Mouse (Mus musculus): Measurements from ENCODE around the gene Mgme1. TPM values are rescaled to one million over a fixed set of nuclear protein-coding genes. Genes with fewer than 3 reads are reported as not detected.

The Mgme1 gene
- polyA plus RNA-seq, 1 experiment from 2014 or later, result 17.9 TPM

DNA sequence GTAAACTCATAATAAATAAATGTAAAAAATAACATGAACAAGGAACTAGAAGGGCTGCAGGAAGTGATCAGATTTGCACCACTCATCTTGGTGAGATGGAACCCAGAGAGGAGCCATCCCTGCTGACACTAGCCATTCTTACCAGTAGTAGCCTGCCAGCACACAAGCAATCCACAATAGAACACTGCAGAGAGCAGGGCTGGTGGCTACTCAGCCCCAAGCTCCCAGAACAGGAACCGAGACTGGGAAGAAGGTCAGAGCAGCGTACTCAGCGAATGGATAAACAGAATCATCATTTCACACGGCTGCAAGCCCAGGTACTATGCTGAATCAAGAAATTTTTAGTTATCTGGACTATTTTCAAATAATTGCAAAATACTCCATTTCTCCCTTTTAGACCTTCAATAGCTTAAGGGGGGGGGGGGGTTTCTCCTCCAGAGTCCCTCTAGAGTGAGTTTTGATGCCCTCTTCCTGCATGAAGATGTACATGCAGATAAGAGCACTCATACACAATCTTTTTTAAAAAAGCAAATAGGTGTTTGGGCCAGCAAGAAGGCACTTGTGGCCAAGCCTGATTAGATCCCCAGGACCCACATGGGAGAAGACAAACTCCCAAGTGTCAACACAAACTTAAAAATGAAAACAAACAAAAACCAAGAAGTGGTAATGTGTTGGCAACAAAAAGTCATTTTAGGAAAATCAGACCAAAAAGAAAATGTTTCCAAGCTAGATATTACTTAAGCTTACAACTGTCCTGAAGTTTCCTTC is 4.4 kb upstream of the Mgme1 start:
- Histone ChIP-seq H3K9ac (no peak overlapping the region), H3K4me1 (peaks cover 25% of the 10 kb centered on the region), H3K27me3 (no peaks in the 10 kb centered on the region), H3K9me3 (replicated peaks) (no peaks in the 10 kb centered on the region), H3K27ac (replicated peaks) (no peak overlapping the region; the same call in 1 of the 2 replicates), H3K36me3 (peaks cover 10% of the 10 kb centered on the region), H3K4me2 (replicated peaks) (no peak overlapping the region), H3K4me3 (replicated peaks) (no peak overlapping the region)
- no peak for ATAC-seq (ENCODE audit: insufficient number of reproducible peaks, low FRiP score, low TSS enrichment, low read depth)
- 41% methylated on average over 4 of the region's 4 CpGs for WGBS

DNA sequence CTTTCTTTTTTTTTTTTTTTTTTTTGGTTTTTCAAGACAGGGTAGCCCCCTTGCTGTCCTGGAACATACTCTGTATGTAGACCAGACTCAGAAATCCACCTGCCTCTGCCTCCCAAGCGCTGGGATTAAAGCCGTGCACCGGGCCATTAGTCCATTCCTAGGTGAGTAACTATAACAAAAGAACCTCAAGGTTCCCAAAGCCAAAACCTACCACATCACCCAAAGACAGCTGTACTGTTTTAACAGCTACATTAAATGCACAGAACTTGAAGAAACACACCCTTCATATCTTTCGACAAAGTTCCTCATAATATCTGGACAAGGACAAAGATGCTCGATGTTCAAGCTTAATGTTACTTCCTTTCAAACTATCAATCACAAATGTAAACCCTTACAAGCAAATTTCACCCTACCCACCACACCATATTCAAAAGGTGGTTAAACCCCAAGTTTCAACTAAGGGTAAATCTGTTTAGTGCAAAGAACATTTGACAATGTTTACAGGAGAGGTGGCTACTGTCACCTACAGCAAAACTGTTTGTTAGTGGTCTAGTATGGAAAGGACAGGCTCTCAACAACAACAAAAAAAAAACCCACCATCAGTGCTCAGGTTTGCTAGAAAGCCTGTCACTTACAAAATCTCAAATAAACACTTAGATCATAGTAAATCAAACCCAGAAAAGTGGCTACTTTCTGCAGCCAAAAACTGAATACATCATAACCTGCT is 3.3 kb upstream of the Mgme1 start:
- Histone ChIP-seq H3K4me2 (replicated peaks) (peak overlapping the region; percentile 71; the same call in 1 of the 2 replicates), H3K36me3 (0 out of 2 replicates have a peak, but pooled peaks cover 3% of the 10 kb centered on the region), H3K4me3 (replicated peaks) (no peak overlapping the region), H3K9me3 (replicated peaks) (no peaks in the 10 kb centered on the region), H3K4me1 (peaks cover 28% of the 10 kb centered on the region), H3K27ac (replicated peaks) (no peak overlapping the region), H3K9ac (no peak overlapping the region), H3K27me3 (no peaks in the 10 kb centered on the region)
- 45% methylated on average over 5 of the region's 5 CpGs for WGBS
- ATAC-seq (ENCODE audit: insufficient number of reproducible peaks, low FRiP score, low TSS enrichment, low read depth), result no peak

DNA sequence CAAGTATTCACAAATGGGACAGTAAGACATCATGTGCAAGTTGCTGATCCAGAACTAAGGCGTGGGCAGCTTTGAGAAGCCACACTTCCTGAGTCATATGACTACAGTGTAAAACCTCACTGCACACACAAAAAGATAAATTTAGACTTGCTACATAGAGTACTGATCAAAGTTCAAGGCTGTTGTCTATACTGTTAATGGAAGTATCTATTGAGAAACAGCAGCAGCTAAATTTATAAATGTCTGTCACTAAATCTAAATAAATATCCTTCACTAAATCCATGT is 2.8 kb upstream of the Mgme1 start:
- Histone ChIP-seq H3K4me1 (peaks cover 28% of the 10 kb centered on the region), H3K27ac (replicated peaks) (no peak overlapping the region), H3K4me2 (replicated peaks) (peak overlapping the region; percentile 71), H3K9me3 (replicated peaks) (no peaks in the 10 kb centered on the region), H3K9ac (no peak overlapping the region), H3K4me3 (replicated peaks) (0 out of 2 replicates have a peak overlapping the region, but pooled peaks have one; percentile 91), H3K27me3 (no peaks in the 10 kb centered on the region), H3K36me3 (0 out of 2 replicates have a peak, but pooled peaks cover 3% of the 10 kb centered on the region)
- WGBS, result 38% methylated on average over 1 of the region's 1 CpGs
- no peak for ATAC-seq (ENCODE audit: insufficient number of reproducible peaks, low FRiP score, low TSS enrichment, low read depth)

DNA sequence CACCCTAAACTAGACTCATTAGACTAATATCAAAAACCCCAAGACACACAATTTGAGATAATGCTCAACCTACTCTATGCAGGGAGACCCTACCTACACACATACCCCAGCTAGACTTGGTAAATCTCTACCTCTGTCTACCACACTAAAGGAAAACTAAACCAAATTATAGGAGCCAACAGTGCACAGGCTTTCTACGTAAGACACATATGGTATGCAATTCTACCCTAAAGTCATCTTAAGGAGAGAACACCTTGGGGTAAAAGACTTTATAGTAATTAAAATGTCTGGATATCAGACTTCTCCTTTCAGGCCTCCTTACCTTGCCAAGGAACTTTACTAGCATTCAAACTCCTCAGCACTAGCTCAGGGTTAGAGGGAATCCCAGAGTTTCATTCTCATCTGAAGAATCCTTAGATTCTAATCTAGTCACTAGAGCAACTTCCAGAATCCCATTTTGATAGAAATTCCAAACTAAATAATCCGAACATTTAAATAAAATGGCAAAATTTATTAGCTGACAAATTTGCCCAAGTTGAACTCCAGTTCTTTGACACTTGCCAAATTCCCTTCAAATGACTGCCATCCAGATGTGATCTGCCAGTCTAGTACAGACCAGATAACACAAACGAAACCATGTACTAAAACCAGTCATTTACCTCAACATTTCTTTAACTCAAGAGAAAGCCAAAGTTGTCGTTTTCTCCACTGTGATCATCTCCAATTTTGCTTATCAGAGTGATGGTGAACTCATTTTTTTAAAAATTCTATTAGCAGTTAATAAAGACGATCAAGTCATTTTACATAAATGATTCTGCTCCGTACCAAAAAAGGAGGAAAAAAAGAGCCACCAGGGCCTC is 1.8 kb upstream of the Mgme1 start:
- H3K9ac ChIP-seq, result peak overlapping the region; percentile 91
- no peaks in the 10 kb centered on the region for H3K27me3 ChIP-seq
- ATAC-seq (ENCODE audit: insufficient number of reproducible peaks, low FRiP score, low TSS enrichment, low read depth), result no peak
- H3K27ac ChIP-seq (replicated peaks), result 0 out of 2 replicates have a peak overlapping the region, but pooled peaks have one; percentile 22
- H3K4me2 ChIP-seq (replicated peaks), result peak overlapping the region; percentile 71
- 10% methylated on average over 6 of the region's 6 CpGs for WGBS
- H3K9me3 ChIP-seq (replicated peaks), result no peaks in the 10 kb centered on the region
- H3K4me1 ChIP-seq, result peaks cover 28% of the 10 kb centered on the region
- 0 out of 2 replicates have a peak, but pooled peaks cover 3% of the 10 kb centered on the region for H3K36me3 ChIP-seq
- peak overlapping the region; percentile 91 for H3K4me3 ChIP-seq (replicated peaks)

DNA sequence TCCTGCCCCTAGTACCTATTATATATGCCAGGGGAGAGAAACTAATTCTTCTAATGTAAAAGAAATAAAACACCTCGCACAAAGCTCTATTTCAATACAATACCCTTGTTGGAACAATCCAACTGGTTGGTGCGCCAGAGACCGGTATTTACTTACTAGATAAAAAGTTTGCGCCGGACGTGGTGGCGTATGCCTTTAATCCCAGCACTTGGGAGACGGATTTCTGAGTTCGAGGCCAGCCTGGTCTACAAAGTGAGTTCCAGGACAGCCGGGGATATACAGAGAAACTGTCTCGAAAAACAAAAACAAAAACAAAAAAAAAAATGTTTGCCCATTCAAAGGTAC is 1.2 kb upstream of the Mgme1 start:
- no peaks in the 10 kb centered on the region for H3K27me3 ChIP-seq
- H3K9me3 ChIP-seq (replicated peaks), result no peaks in the 10 kb centered on the region
- peaks cover 28% of the 10 kb centered on the region for H3K4me1 ChIP-seq
- H3K27ac ChIP-seq (replicated peaks), result 0 out of 2 replicates have a peak overlapping the region, but pooled peaks have one; percentile 22
- under 1% methylated on average over 11 of the region's 11 CpGs for WGBS
- peak overlapping the region; percentile 91 for H3K9ac ChIP-seq
- peak overlapping the region; percentile 91 for H3K4me3 ChIP-seq (replicated peaks)
- H3K4me2 ChIP-seq (replicated peaks), result peak overlapping the region; percentile 71
- no peak for ATAC-seq (ENCODE audit: insufficient number of reproducible peaks, low FRiP score, low TSS enrichment, low read depth)
- H3K36me3 ChIP-seq, result no peaks in the 10 kb centered on the region

DNA sequence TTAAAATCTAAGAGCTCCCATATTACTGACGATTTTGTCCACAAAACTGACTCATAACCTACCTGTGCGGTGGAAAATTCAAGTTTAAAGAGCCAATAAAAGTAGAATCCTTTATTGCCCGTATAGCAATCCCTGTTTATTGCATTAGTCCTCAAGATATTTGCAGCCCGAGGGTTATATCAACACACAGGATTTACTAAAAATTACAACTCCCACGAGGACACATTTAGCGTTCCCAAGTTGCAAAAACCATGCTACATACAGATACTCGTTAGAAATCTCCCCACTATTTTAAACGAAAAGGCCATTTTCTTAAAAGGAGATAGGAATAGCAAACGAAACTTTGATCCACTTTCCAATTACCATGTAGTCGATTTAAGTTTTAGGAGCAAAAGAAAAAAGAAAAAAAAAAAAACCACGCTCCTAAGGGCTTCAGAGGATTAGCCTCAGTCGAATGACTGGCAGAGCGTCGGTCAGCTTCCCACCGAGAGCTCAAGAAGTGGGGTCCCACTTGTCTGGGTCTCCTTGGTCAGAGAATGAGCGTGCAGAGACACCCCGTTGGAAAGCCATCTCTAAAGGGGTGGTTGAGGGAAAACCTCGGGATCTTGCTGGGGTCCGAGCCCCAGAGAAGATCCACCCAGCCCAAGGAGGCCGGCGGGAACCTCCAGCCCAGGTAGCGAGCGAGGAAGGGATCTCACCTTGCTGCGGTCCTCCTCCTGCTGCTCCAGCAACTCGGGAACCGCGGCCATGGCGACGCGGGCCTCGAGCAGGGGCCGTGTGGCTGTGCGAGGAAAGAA is 586 bp upstream of the Mgme1 start:
- Histone ChIP-seq H3K9me3 (replicated peaks) (no peaks in the 10 kb centered on the region), H3K27ac (replicated peaks) (peak overlapping the region; percentile 98), H3K4me1 (peaks cover 32% of the 10 kb centered on the region), H3K4me2 (replicated peaks) (peak overlapping the region; percentile 71), H3K4me3 (replicated peaks) (peak overlapping the region; percentile 91), H3K36me3 (no peaks in the 10 kb centered on the region), H3K27me3 (no peaks in the 10 kb centered on the region), H3K9ac (peak overlapping the region; percentile 91)
- under 1% methylated on average over 33 of the region's 33 CpGs for WGBS
- no peak for ATAC-seq (ENCODE audit: insufficient number of reproducible peaks, low FRiP score, low TSS enrichment, low read depth)

DNA sequence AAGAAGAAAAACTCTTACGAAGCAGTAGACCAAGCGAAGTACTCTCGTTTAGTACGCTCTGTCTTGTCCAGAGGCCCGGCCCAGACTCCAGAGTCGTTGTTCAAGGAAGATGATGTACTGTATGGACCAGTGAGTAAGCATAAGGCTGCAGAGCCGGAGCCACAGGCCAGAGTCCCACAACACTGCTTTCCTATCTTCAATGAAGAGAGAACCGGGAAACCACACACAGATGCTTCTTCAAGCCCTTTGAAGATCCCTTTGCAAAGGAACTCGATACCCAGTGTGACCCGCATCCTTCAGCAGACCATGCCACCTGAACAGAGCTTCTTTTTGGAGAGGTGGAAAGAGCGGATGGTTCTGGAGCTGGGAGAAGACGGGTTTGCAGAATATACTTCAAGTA is 1.6 kb downstream of the Mgme1 start:
- Histone ChIP-seq H3K4me3 (replicated peaks) (no peak overlapping the region), H3K9me3 (replicated peaks) (no peaks in the 10 kb centered on the region), H3K27ac (replicated peaks) (no peak overlapping the region), H3K9ac (no peak overlapping the region), H3K36me3 (peaks cover 7% of the 10 kb centered on the region), H3K27me3 (no peaks in the 10 kb centered on the region), H3K4me1 (peaks cover 30% of the 10 kb centered on the region), H3K4me2 (replicated peaks) (no peak overlapping the region)
- WGBS, result 85% methylated on average over 12 of the region's 12 CpGs
- no peak for ATAC-seq (ENCODE audit: insufficient number of reproducible peaks, low FRiP score, low TSS enrichment, low read depth)

DNA sequence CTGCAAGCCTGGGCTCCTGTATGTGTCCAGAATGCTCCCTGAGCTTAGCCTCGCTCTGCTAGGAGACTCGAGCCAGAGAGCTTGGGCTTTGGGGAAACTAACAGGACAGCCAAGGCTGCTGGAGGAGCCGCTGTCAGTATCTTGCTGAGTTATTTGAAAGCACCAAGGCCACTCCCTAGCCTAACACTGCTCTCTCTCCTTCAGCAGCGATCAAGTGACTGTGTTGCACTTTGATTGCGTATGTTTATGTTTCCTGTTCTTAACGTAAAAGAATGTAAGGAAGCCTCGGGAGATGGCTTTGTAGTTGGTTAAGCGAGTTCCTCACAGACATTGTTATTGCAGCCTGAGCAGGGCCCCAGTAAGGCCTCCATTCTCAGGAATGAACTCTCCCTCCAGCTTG is 4.3 kb downstream of the Mgme1 start:
- Histone ChIP-seq H3K36me3 (peaks cover 18% of the 10 kb centered on the region), H3K4me2 (replicated peaks) (no peak overlapping the region), H3K27me3 (no peaks in the 10 kb centered on the region), H3K27ac (replicated peaks) (peak overlapping the region; percentile 65), H3K9ac (no peak overlapping the region), H3K4me1 (peaks cover 10% of the 10 kb centered on the region), H3K4me3 (replicated peaks) (no peak overlapping the region), H3K9me3 (replicated peaks) (no peaks in the 10 kb centered on the region)
- ATAC-seq (ENCODE audit: insufficient number of reproducible peaks, low FRiP score, low TSS enrichment, low read depth), result no peak
- WGBS, result 34% methylated on average over 8 of the region's 8 CpGs

DNA sequence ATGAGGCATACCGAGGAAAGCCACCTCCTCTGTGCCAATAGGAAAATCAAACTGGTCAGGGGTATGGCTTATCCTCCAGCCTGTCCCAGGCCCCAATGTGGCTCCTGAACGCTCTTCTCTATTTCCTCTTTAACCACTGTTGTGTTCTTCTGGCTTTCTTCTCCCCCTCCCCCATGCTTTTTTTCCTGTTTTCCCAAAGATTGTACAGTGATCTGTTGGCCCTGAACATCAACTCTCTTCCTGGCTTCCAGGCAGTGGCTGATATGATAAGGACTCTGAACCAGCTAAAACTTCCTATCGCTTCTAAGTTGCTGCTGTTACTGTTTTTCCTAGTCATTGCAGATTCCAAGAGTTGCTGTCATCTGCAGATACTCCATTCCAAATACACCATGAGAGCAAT is 6.4 kb downstream of the Mgme1 start:
- Histone ChIP-seq H3K36me3 (peaks cover 22% of the 10 kb centered on the region), H3K27ac (replicated peaks) (no peak overlapping the region), H3K27me3 (no peaks in the 10 kb centered on the region), H3K4me2 (replicated peaks) (no peak overlapping the region), H3K4me1 (peaks cover 5% of the 10 kb centered on the region), H3K9ac (no peak overlapping the region), H3K4me3 (replicated peaks) (no peak overlapping the region), H3K9me3 (replicated peaks) (no peaks in the 10 kb centered on the region)
- 87% methylated on average over 3 of the region's 3 CpGs for WGBS
- ATAC-seq (ENCODE audit: insufficient number of reproducible peaks, low FRiP score, low TSS enrichment, low read depth), result no peak

DNA sequence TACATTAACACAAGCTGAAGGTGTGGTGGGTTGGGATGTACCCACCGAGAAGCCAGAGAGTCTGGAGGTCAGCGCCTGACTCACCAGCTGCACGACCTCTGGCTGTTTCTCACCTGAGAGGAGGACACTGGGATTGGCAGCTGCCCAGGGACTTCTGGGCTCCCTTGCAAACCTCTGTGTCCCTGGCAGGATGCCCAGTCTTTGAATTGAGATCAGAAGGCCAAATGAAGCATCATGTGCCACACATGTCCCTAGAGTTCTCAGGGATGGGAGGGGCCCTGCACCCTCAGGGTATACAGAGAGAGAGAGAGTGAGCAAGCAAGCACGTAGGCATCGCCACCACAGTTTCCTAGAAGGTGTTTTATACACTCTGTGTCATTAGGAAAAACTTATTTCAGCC is 9.3 kb downstream of the Mgme1 start:
- H3K36me3 ChIP-seq, result peaks cover 22% of the 10 kb centered on the region
- peaks cover 3% of the 10 kb centered on the region for H3K4me1 ChIP-seq
- no peak overlapping the region for H3K9ac ChIP-seq
- H3K4me3 ChIP-seq (replicated peaks), result no peak overlapping the region
- H3K27me3 ChIP-seq, result no peaks in the 10 kb centered on the region
- 62% methylated on average over 5 of the region's 5 CpGs for WGBS
- ATAC-seq (ENCODE audit: insufficient number of reproducible peaks, low FRiP score, low TSS enrichment, low read depth), result no peak
- H3K4me2 ChIP-seq (replicated peaks), result no peak overlapping the region
- no peaks in the 10 kb centered on the region for H3K9me3 ChIP-seq (replicated peaks)
- no peak overlapping the region for H3K27ac ChIP-seq (replicated peaks)

Measured in embryonic facial prominence, embryonic 15.5 days (tissue).